ENCODE assay signal across 8 mouse cellular contexts in genomic region chr10:127290930-127291880, GRCm38 (mm10). TPM values are rescaled to one million over a fixed set of nuclear protein-coding genes. Genes with fewer than 3 reads are reported as not detected.
DNase-seq lines count a peak whose midpoint lies in the region; ATAC-seq and TF ChIP-seq lines count a peak whose summit lies in the region.

No protein-coding gene starts in this region.

- peaks cover 21% of the 10 kb centered on the region for H3K4me1 ChIP-seq in forebrain, embryonic 11.5 days (replicated peaks; ENCODE audit: control insufficient read depth, insufficient read depth, low read length)
- H3K4me1 ChIP-seq in hindbrain, embryonic 16.5 days (ENCODE audit: control insufficient read depth, insufficient read depth, low read depth, low read length): peaks cover 36% of the 10 kb centered on the region
- peaks cover 19 to 37% of the 10 kb centered on the region in 2 experiments for H3K4me1 ChIP-seq in liver, embryonic 14.5 days (replicated peaks; ENCODE audit: control insufficient read depth in 2 of 2, insufficient read depth in 2 of 2, low read length in 1 of 2)

- peak overlapping the region; percentile 96 for H3K27ac ChIP-seq in forebrain, embryonic 11.5 days (ENCODE audit: low read depth, low read length)
- peak overlapping the region; percentile 98 for H3K27ac ChIP-seq in hindbrain, embryonic 16.5 days (ENCODE audit: low read depth, low read length)
- H3K27ac ChIP-seq in liver, embryonic 14.5 days: peak overlapping the region; percentile 98

- H3K27me3 ChIP-seq in forebrain, embryonic 11.5 days (ENCODE audit: control insufficient read depth, insufficient read depth, low read length): no peaks in the 10 kb centered on the region
- H3K27me3 ChIP-seq in hindbrain, embryonic 16.5 days (replicated peaks; ENCODE audit: control insufficient read depth, insufficient read depth, low read length): no peaks in the 10 kb centered on the region
- no peaks in the 10 kb centered on the region for H3K27me3 ChIP-seq in liver, embryonic 14.5 days (ENCODE audit: control insufficient read depth, insufficient read depth, low read length)

- peaks cover 16% of the 10 kb centered on the region for H3K36me3 ChIP-seq in forebrain, embryonic 11.5 days (ENCODE audit: control insufficient read depth, insufficient read depth, low read length)
- H3K36me3 ChIP-seq in hindbrain, embryonic 16.5 days (ENCODE audit: control insufficient read depth, insufficient read depth, low read length): peaks cover 16% of the 10 kb centered on the region
- H3K36me3 ChIP-seq in liver, embryonic 14.5 days (replicated peaks; ENCODE audit: control insufficient read depth, insufficient read depth, low read depth): peaks cover 47% of the 10 kb centered on the region

- TF ChIP-seq EP300 in liver, embryonic 14.5 days (IDR thresholded peaks at IDR 0.05; ENCODE audit: low read depth): no peak

- DNase-seq in heart, adult 11 months: peak; percentile 98
- no peak for DNase-seq in heart, postnatal 25 days (ENCODE audit: low spot score)
- DNase-seq in adrenal gland, postnatal 36 days: peak; percentile 67 to 75
- peak; percentile 78 for DNase-seq in forebrain, embryonic 11.5 days (ENCODE audit: low spot score)
- DNase-seq in liver, embryonic 14.5 days (ENCODE audit: low read depth in 3 of 3, low spot score in 3 of 3): peak in 1 of 3 experiments; percentile 68
- DNase-seq in naive thymus-derived CD4-positive, alpha-beta T cell, adult 2 months (ENCODE audit: low read depth): peak; percentile 75
- DNase-seq in thymus, postnatal 14 days: peak; percentile 64

- 3% methylated on average over 19 of the region's 19 CpGs for WGBS in forebrain, embryonic 11.5 days
- 1% methylated on average over 19 of the region's 19 CpGs for WGBS in hindbrain, embryonic 16.5 days
- 2% methylated on average over 19 of the region's 19 CpGs for WGBS in liver, embryonic 14.5 days (ENCODE audit: insufficient replicate concordance)

- H3K9me3 ChIP-seq in forebrain, embryonic 11.5 days (ENCODE audit: control insufficient read depth, low read length): no peaks in the 10 kb centered on the region
- H3K9me3 ChIP-seq in hindbrain, embryonic 16.5 days (ENCODE audit: control insufficient read depth, low read length): no peaks in the 10 kb centered on the region
- no peaks in the 10 kb centered on the region for H3K9me3 ChIP-seq in liver, embryonic 14.5 days (ENCODE audit: control insufficient read depth, low read length)

- peak overlapping the region; percentile 90 for H3K4me2 ChIP-seq in forebrain, embryonic 11.5 days (ENCODE audit: low read depth, low read length, severe bottlenecking)
- H3K4me2 ChIP-seq in hindbrain, embryonic 16.5 days (ENCODE audit: low read length): peak overlapping the region; percentile 92
- peak overlapping the region; percentile 99 for H3K4me2 ChIP-seq in liver, embryonic 14.5 days (ENCODE audit: low read depth)

- ATAC-seq in forebrain, embryonic 11.5 days (replicated peaks; ENCODE audit: low FRiP score): peak; percentile 35
- peak; percentile 63 for ATAC-seq in hindbrain, embryonic 16.5 days
- ATAC-seq in liver, embryonic 14.5 days (ENCODE audit: insufficient read depth): peak; percentile 42

- TF ChIP-seq CTCF in liver, embryonic 14.5 days (IDR thresholded peaks at IDR 0.05; ENCODE audit: low read depth): 0 out of 2 replicates have a peak, but pooled peaks have one; percentile 1

- H3K9ac ChIP-seq in forebrain, embryonic 11.5 days (ENCODE audit: low read length): peak overlapping the region; percentile 74
- H3K9ac ChIP-seq in hindbrain, embryonic 16.5 days (ENCODE audit: low read depth, low read length): peak overlapping the region; percentile 79
- peak overlapping the region; percentile 94 for H3K9ac ChIP-seq in liver, embryonic 14.5 days (replicated peaks)

- peak overlapping the region; percentile 49 for H3K4me3 ChIP-seq in forebrain, embryonic 11.5 days (ENCODE audit: low read depth, low read length)
- H3K4me3 ChIP-seq in hindbrain, embryonic 16.5 days (ENCODE audit: low read length): peak overlapping the region; percentile 76
- peak overlapping the region; percentile 78 to 91 for H3K4me3 ChIP-seq in liver, embryonic 14.5 days (ENCODE audit: insufficient read depth in 1 of 2, low read depth in 2 of 2, low read length in 2 of 2)

- intact Hi-C loops in heart, postnatal 25 days (cut with DNase I): no loop called here

RNA-seq across cellular contexts. Expression of gene Mbd6, which starts 2.4 kb away (rescaled TPM):
- 10 to 100 TPM; 20.9 to 21.4 TPM for total RNA-seq in heart, postnatal 25 days (2021)
- total RNA-seq in adrenal gland, postnatal 36 days (2021): 10 to 100 TPM; 42.0 to 45.2 TPM
- polyA plus RNA-seq in forebrain, embryonic 11.5 days (2014; fragmentation: Nextera tagmentation; extraction: Ambion mirVana): 22.6 and 24.0 TPM in 2 replicates
- 11.2 and 11.5 TPM in 2 replicates for polyA plus RNA-seq in hindbrain, embryonic 16.5 days (2015; fragmentation: Nextera tagmentation; extraction: Ambion mirVana)
- 9.7 and 11.0 TPM in 2 replicates for polyA plus RNA-seq in liver, embryonic 14.5 days (2012; rRNA removed)
- polyA plus RNA-seq in liver, embryonic 14.5 days (2014; fragmentation: Nextera tagmentation; extraction: Ambion mirVana): 5.6 and 6.2 TPM in 2 replicates

RNA-seq across cellular contexts. Expression of gene Mars, which starts 20.4 kb away (rescaled TPM):
- 10 to 100 TPM; 37.9 to 38.9 TPM for total RNA-seq in heart, postnatal 25 days (2021)
- total RNA-seq in adrenal gland, postnatal 36 days (2021): 100 to 1,000 TPM; 102 to 123 TPM
- polyA plus RNA-seq in forebrain, embryonic 11.5 days (2014; fragmentation: Nextera tagmentation; extraction: Ambion mirVana): 191 and 195 TPM in 2 replicates
- polyA plus RNA-seq in hindbrain, embryonic 16.5 days (2015; fragmentation: Nextera tagmentation; extraction: Ambion mirVana): 108 and 113 TPM in 2 replicates
- polyA plus RNA-seq in liver, embryonic 14.5 days (2012; rRNA removed): 53.6 and 63.4 TPM in 2 replicates
- 101 and 115 TPM in 2 replicates for polyA plus RNA-seq in liver, embryonic 14.5 days (2014; fragmentation: Nextera tagmentation; extraction: Ambion mirVana)

RNA-seq across cellular contexts. Expression of gene Dctn2, which starts 25.0 kb away (rescaled TPM):
- total RNA-seq in heart, postnatal 25 days (2021): 100 to 1,000 TPM; 136 to 142 TPM
- 100 to 1,000 TPM; 148 to 190 TPM for total RNA-seq in adrenal gland, postnatal 36 days (2021)
- polyA plus RNA-seq in forebrain, embryonic 11.5 days (2014; fragmentation: Nextera tagmentation; extraction: Ambion mirVana): 202 and 207 TPM in 2 replicates
- polyA plus RNA-seq in hindbrain, embryonic 16.5 days (2015; fragmentation: Nextera tagmentation; extraction: Ambion mirVana): 355 and 358 TPM in 2 replicates
- polyA plus RNA-seq in liver, embryonic 14.5 days (2012; rRNA removed): 53.8 and 58.7 TPM in 2 replicates
- 59.2 and 64.7 TPM in 2 replicates for polyA plus RNA-seq in liver, embryonic 14.5 days (2014; fragmentation: Nextera tagmentation; extraction: Ambion mirVana)

RNA-seq across cellular contexts. Expression of gene Kif5a, which starts 28.1 kb away (rescaled TPM):
- under 1 TPM; 0.45 to 0.49 TPM for total RNA-seq in heart, postnatal 25 days (2021)
- total RNA-seq in adrenal gland, postnatal 36 days (2021): 1 to 10 TPM; 6.3 to 7.5 TPM
- 21.7 and 23.6 TPM in 2 replicates for polyA plus RNA-seq in forebrain, embryonic 11.5 days (2014; fragmentation: Nextera tagmentation; extraction: Ambion mirVana)
- polyA plus RNA-seq in hindbrain, embryonic 16.5 days (2015; fragmentation: Nextera tagmentation; extraction: Ambion mirVana): 115 and 130 TPM in 2 replicates
- polyA plus RNA-seq in liver, embryonic 14.5 days (2012; rRNA removed): 0.11 and 0.19 TPM in 2 replicates
- polyA plus RNA-seq in liver, embryonic 14.5 days (2014; fragmentation: Nextera tagmentation; extraction: Ambion mirVana): 0.01 and 0.03 TPM in 2 replicates

RNA-seq across cellular contexts. Expression of gene Arhgap9, which starts 30.6 kb away (rescaled TPM):
- total RNA-seq in heart, postnatal 25 days (2021): 1 to 10 TPM; 3.0 to 3.4 TPM
- 1 to 10 TPM; 1.7 to 2.2 TPM for total RNA-seq in adrenal gland, postnatal 36 days (2021)
- 0.88 and 1.7 TPM in 2 replicates for polyA plus RNA-seq in forebrain, embryonic 11.5 days (2014; fragmentation: Nextera tagmentation; extraction: Ambion mirVana)
- 0.79 and 0.81 TPM in 2 replicates for polyA plus RNA-seq in hindbrain, embryonic 16.5 days (2015; fragmentation: Nextera tagmentation; extraction: Ambion mirVana)
- polyA plus RNA-seq in liver, embryonic 14.5 days (2012; rRNA removed): 7.3 and 8.8 TPM in 2 replicates
- polyA plus RNA-seq in liver, embryonic 14.5 days (2014; fragmentation: Nextera tagmentation; extraction: Ambion mirVana): 12.4 and 13.4 TPM in 2 replicates
